Mouse (Mus musculus): ENCODE measurements around the gene Saysd1. TPM values are rescaled to one million over a fixed set of nuclear protein-coding genes. Genes with fewer than 3 reads are reported as not detected.

Saysd1 gene
- polyA plus RNA-seq, 1 experiment: 220 TPM

- TF ChIP-seq POLR2A (IDR thresholded peaks at IDR 0.05; ENCODE audit: control insufficient read depth, low read depth, low read length) (no peak), CTCF (IDR thresholded peaks at IDR 0.05; ENCODE audit: control insufficient read depth, insufficient read depth, insufficient replicate concordance, low read depth, low read length) (no peak)
- peaks cover 11% of the 10 kb centered on the region for H3K4me1 ChIP-seq (ENCODE audit: control insufficient read depth, insufficient read depth, low read length)
- H3K27ac ChIP-seq (ENCODE audit: control insufficient read depth, insufficient read depth, low read depth, low read length): no peak overlapping the region
- H3K36me3 ChIP-seq (ENCODE audit: control insufficient read depth, insufficient read depth, low read length): no peaks in the 10 kb centered on the region
- H3K4me3 ChIP-seq (ENCODE audit: control insufficient read depth, low read depth, low read length): no peak overlapping the region
- H3K27me3 ChIP-seq (ENCODE audit: control insufficient read depth, insufficient read depth, low read length): no peaks in the 10 kb centered on the region
Measured at GRCm38 (mm10) chr14:20179731-20180280, 41.5 kb upstream of the Saysd1 start.

- TF ChIP-seq CTCF (IDR thresholded peaks at IDR 0.05; ENCODE audit: control insufficient read depth, insufficient read depth, insufficient replicate concordance, low read depth, low read length): no peak
- TF ChIP-seq POLR2A (IDR thresholded peaks at IDR 0.05; ENCODE audit: control insufficient read depth, low read depth, low read length): no peak
- Histone ChIP-seq H3K27me3 (ENCODE audit: control insufficient read depth, insufficient read depth, low read length) (no peaks in the 10 kb centered on the region), H3K36me3 (ENCODE audit: control insufficient read depth, insufficient read depth, low read length) (no peaks in the 10 kb centered on the region), H3K4me1 (ENCODE audit: control insufficient read depth, insufficient read depth, low read length) (peaks cover 11% of the 10 kb centered on the region), H3K27ac (ENCODE audit: control insufficient read depth, insufficient read depth, low read depth, low read length) (no peak overlapping the region), H3K4me3 (ENCODE audit: control insufficient read depth, low read depth, low read length) (no peak overlapping the region)
Measured at GRCm38 (mm10) chr14:20179080-20179479, 40.7 kb upstream of the Saysd1 start.

- H3K36me3 ChIP-seq (ENCODE audit: control insufficient read depth, insufficient read depth, low read length): no peaks in the 10 kb centered on the region
- H3K4me3 ChIP-seq (ENCODE audit: control insufficient read depth, low read depth, low read length): no peak overlapping the region
- no peaks in the 10 kb centered on the region for H3K27me3 ChIP-seq (ENCODE audit: control insufficient read depth, insufficient read depth, low read length)
- H3K27ac ChIP-seq (ENCODE audit: control insufficient read depth, insufficient read depth, low read depth, low read length): no peak overlapping the region
- peaks cover 11% of the 10 kb centered on the region for H3K4me1 ChIP-seq (ENCODE audit: control insufficient read depth, insufficient read depth, low read length)
- TF ChIP-seq POLR2A (IDR thresholded peaks at IDR 0.05; ENCODE audit: control insufficient read depth, low read depth, low read length): no peak
- no peak for TF ChIP-seq CTCF (IDR thresholded peaks at IDR 0.05; ENCODE audit: control insufficient read depth, insufficient read depth, insufficient replicate concordance, low read depth, low read length)
Measured at GRCm38 (mm10) chr14:20178593-20178992, 40.3 kb upstream of the Saysd1 start.

- Histone ChIP-seq H3K36me3 (ENCODE audit: control insufficient read depth, insufficient read depth, low read length) (no peaks in the 10 kb centered on the region), H3K27ac (ENCODE audit: control insufficient read depth, insufficient read depth, low read depth, low read length) (no peak overlapping the region), H3K4me3 (ENCODE audit: control insufficient read depth, low read depth, low read length) (no peak overlapping the region), H3K27me3 (ENCODE audit: control insufficient read depth, insufficient read depth, low read length) (no peaks in the 10 kb centered on the region), H3K4me1 (ENCODE audit: control insufficient read depth, insufficient read depth, low read length) (peaks cover 11% of the 10 kb centered on the region)
- TF ChIP-seq CTCF (IDR thresholded peaks at IDR 0.05; ENCODE audit: control insufficient read depth, insufficient read depth, insufficient replicate concordance, low read depth, low read length) (no peak), POLR2A (IDR thresholded peaks at IDR 0.05; ENCODE audit: control insufficient read depth, low read depth, low read length) (no peak)
Measured at GRCm38 (mm10) chr14:20177494-20178123, 39.3 kb upstream of the Saysd1 start.

- Histone ChIP-seq H3K27me3 (ENCODE audit: control insufficient read depth, insufficient read depth, low read length) (no peaks in the 10 kb centered on the region), H3K4me1 (ENCODE audit: control insufficient read depth, insufficient read depth, low read length) (peaks cover 4% of the 10 kb centered on the region), H3K4me3 (ENCODE audit: control insufficient read depth, low read depth, low read length) (no peak overlapping the region), H3K36me3 (ENCODE audit: control insufficient read depth, insufficient read depth, low read length) (no peaks in the 10 kb centered on the region), H3K27ac (ENCODE audit: control insufficient read depth, insufficient read depth, low read depth, low read length) (no peak overlapping the region)
- TF ChIP-seq CTCF (IDR thresholded peaks at IDR 0.05; ENCODE audit: control insufficient read depth, insufficient read depth, insufficient replicate concordance, low read depth, low read length) (no peak), POLR2A (IDR thresholded peaks at IDR 0.05; ENCODE audit: control insufficient read depth, low read depth, low read length) (no peak)
Measured at GRCm38 (mm10) chr14:20175705-20176104, 37.4 kb upstream of the Saysd1 start.

- H3K4me3 ChIP-seq (ENCODE audit: control insufficient read depth, low read depth, low read length): no peak overlapping the region
- H3K36me3 ChIP-seq (ENCODE audit: control insufficient read depth, insufficient read depth, low read length): no peaks in the 10 kb centered on the region
- H3K27me3 ChIP-seq (ENCODE audit: control insufficient read depth, insufficient read depth, low read length): no peaks in the 10 kb centered on the region
- H3K27ac ChIP-seq (ENCODE audit: control insufficient read depth, insufficient read depth, low read depth, low read length): no peak overlapping the region
- no peaks in the 10 kb centered on the region; the same call in 1 of the 2 replicates for H3K4me1 ChIP-seq (ENCODE audit: control insufficient read depth, insufficient read depth, low read length)
- no peak for TF ChIP-seq POLR2A (IDR thresholded peaks at IDR 0.05; ENCODE audit: control insufficient read depth, low read depth, low read length)
- no peak for TF ChIP-seq CTCF (IDR thresholded peaks at IDR 0.05; ENCODE audit: control insufficient read depth, insufficient read depth, insufficient replicate concordance, low read depth, low read length)
Measured at GRCm38 (mm10) chr14:20175114-20175513, 36.8 kb upstream of the Saysd1 start.

GRCm38 (mm10) chr14:20174696-20175095 is 36.4 kb upstream of the Saysd1 start:
- Histone ChIP-seq H3K4me1 (ENCODE audit: control insufficient read depth, insufficient read depth, low read length) (no peaks in the 10 kb centered on the region; the same call in 1 of the 2 replicates), H3K27me3 (ENCODE audit: control insufficient read depth, insufficient read depth, low read length) (no peaks in the 10 kb centered on the region), H3K36me3 (ENCODE audit: control insufficient read depth, insufficient read depth, low read length) (no peaks in the 10 kb centered on the region), H3K4me3 (ENCODE audit: control insufficient read depth, low read depth, low read length) (no peak overlapping the region), H3K27ac (ENCODE audit: control insufficient read depth, insufficient read depth, low read depth, low read length) (no peak overlapping the region)
- no peak for TF ChIP-seq CTCF (IDR thresholded peaks at IDR 0.05; ENCODE audit: control insufficient read depth, insufficient read depth, insufficient replicate concordance, low read depth, low read length)
- TF ChIP-seq POLR2A (IDR thresholded peaks at IDR 0.05; ENCODE audit: control insufficient read depth, low read depth, low read length): no peak

All from testis, adult 2 months (tissue).